Mouse (Mus musculus) forebrain, embryonic 16.5 days (tissue): ENCODE measurements at regions not wholly inside any gene's neighbourhood (a gene's known extent, or its start where the extent isn't known, plus 50 kb on each side); places are given as distances from the start of the nearest gene placed in this dataset.

Experiments used
- ATAC-seq: fragments of 200-750 bp; cut with Nextera tagmentation; 2 replicates; pipeline ENCODE4 v1.8.0; 2017; ENCODE audit warnings: mild to moderate bottlenecking, moderate library complexity
- H3K27ac ChIP-seq: fragments of 300-500 bp; sonication (generic); 2 replicates; pipeline ENCODE4 v1.5.1; 2014; ENCODE audit warnings: low read length, control low read depth
- H3K27me3 ChIP-seq: fragments of 300-500 bp; sonication (generic); replicated peaks from 2 replicates; pipeline ENCODE4 v1.6.1; 2014; ENCODE audit warnings: low read length; ENCODE audit not compliant: control insufficient read depth, insufficient read depth
- H3K36me3 ChIP-seq: fragments of 300-500 bp; sonication (generic); 2 replicates; pipeline ENCODE4 v1.6.1; 2014; ENCODE audit not compliant: control insufficient read depth, insufficient read depth
- H3K4me1 ChIP-seq: fragments of 300-500 bp; sonication (generic); replicated peaks from 2 replicates; pipeline ENCODE4 v1.6.1; 2014; ENCODE audit warnings: low read length; ENCODE audit not compliant: control insufficient read depth, insufficient read depth
- H3K4me2 ChIP-seq: fragments of 300-500 bp; sonication (generic); 2 replicates; pipeline ENCODE4 v1.6.1; 2014; ENCODE audit warnings: mild to moderate bottlenecking, low read length, control low read depth
- H3K4me3 ChIP-seq: fragments of 300-500 bp; sonication (generic); replicated peaks from 2 replicates; pipeline ENCODE4 v1.5.1; 2014; ENCODE audit warnings: mild to moderate bottlenecking, low read length, control low read depth
- H3K9ac ChIP-seq: fragments of 300-500 bp; sonication (generic); replicated peaks from 2 replicates; pipeline ENCODE4 v1.6.1; 2014; ENCODE audit warnings: low read depth, low read length, control low read depth
- H3K9me3 ChIP-seq: fragments of 300-500 bp; sonication (generic); 2 replicates; pipeline ENCODE4 v1.6.1; 2016; ENCODE audit warnings: low read length; ENCODE audit not compliant: control insufficient read depth
- WGBS: fragments of 180-500 bp; shearing (Covaris S2); extraction: QIAGEN DNeasy Blood & Tissue Kit; methylation state at CpG from one replicate; pipeline ENCODE4 v1.1.7; 2014; 5-methylcytosine and 5-hydroxymethylcytosine counted together

GRCm38 (mm10) chr5:75880088-75880684 is 98.1 kb downstream of the Kdr start:
- H3K9me3 ChIP-seq: no peaks in the 10 kb centered on the region
- no peak overlapping the region for H3K4me2 ChIP-seq
- no peaks in the 10 kb centered on the region for H3K4me1 ChIP-seq
- no peak overlapping the region for H3K27ac ChIP-seq
- 82% methylated on average over 10 of the region's 10 CpGs for WGBS
- H3K4me3 ChIP-seq: no peak overlapping the region
- ATAC-seq: no peak
- no peaks in the 10 kb centered on the region for H3K27me3 ChIP-seq
- H3K9ac ChIP-seq: no peak overlapping the region
- no peaks in the 10 kb centered on the region for H3K36me3 ChIP-seq

- Histone ChIP-seq H3K36me3 (no peaks in the 10 kb centered on the region), H3K27me3 (no peaks in the 10 kb centered on the region), H3K4me3 (no peak overlapping the region), H3K9me3 (no peaks in the 10 kb centered on the region), H3K27ac (no peak overlapping the region), H3K4me2 (no peak overlapping the region), H3K9ac (no peak overlapping the region), H3K4me1 (no peaks in the 10 kb centered on the region)
- WGBS: 75% methylated on average over 8 of the region's 8 CpGs
- ATAC-seq: no peak
Observed at GRCm38 (mm10) chr5:75878361-75878760, 99.9 kb downstream of the Kdr start.

GRCm38 (mm10) chr5:75877609-75877971 is 100.7 kb downstream of the Kdr start:
- Histone ChIP-seq H3K36me3 (no peaks in the 10 kb centered on the region), H3K27me3 (no peaks in the 10 kb centered on the region), H3K4me3 (no peak overlapping the region), H3K9me3 (no peaks in the 10 kb centered on the region), H3K27ac (no peak overlapping the region), H3K4me2 (no peak overlapping the region), H3K4me1 (no peaks in the 10 kb centered on the region), H3K9ac (no peak overlapping the region)
- 81% methylated on average over 4 of the region's 4 CpGs for WGBS
- ATAC-seq: no peak

GRCm38 (mm10) chr5:75876871-75877608 is 101.2 kb downstream of the Kdr start:
- Histone ChIP-seq H3K4me1 (no peaks in the 10 kb centered on the region), H3K4me3 (no peak overlapping the region), H3K27ac (no peak overlapping the region), H3K4me2 (no peak overlapping the region), H3K27me3 (no peaks in the 10 kb centered on the region), H3K36me3 (no peaks in the 10 kb centered on the region), H3K9me3 (no peaks in the 10 kb centered on the region), H3K9ac (no peak overlapping the region)
- no peak for ATAC-seq
- WGBS: 75% methylated on average over 9 of the region's 9 CpGs

GRCm38 (mm10) chr5:75871120-75871519 is 107.1 kb downstream of the Kdr start:
- no peak for ATAC-seq
- WGBS: 30% methylated on average over 8 of the region's 8 CpGs

GRCm38 (mm10) chr5:75870666-75871065 is 107.6 kb downstream of the Kdr start:
- H3K4me2 ChIP-seq: no peak overlapping the region
- H3K4me3 ChIP-seq: no peak overlapping the region
- H3K27me3 ChIP-seq: no peaks in the 10 kb centered on the region
- H3K4me1 ChIP-seq: no peaks in the 10 kb centered on the region
- 69% methylated on average over 14 of the region's 14 CpGs for WGBS
- H3K9ac ChIP-seq: no peak overlapping the region
- H3K27ac ChIP-seq: no peak overlapping the region
- no peaks in the 10 kb centered on the region for H3K36me3 ChIP-seq
- no peak for ATAC-seq
- H3K9me3 ChIP-seq: no peaks in the 10 kb centered on the region

More at GRCm38 (mm10) chr5:75871120-75871519, 107.1 kb downstream of the Kdr start:
- H3K4me1 ChIP-seq: no peaks in the 10 kb centered on the region
- H3K9ac ChIP-seq: no peak overlapping the region
- H3K4me2 ChIP-seq: no peak overlapping the region
- no peaks in the 10 kb centered on the region for H3K27me3 ChIP-seq
- H3K36me3 ChIP-seq: no peaks in the 10 kb centered on the region
- no peak overlapping the region for H3K4me3 ChIP-seq
- H3K27ac ChIP-seq: no peak overlapping the region
- H3K9me3 ChIP-seq: no peaks in the 10 kb centered on the region

- Histone ChIP-seq H3K27me3 (no peaks in the 10 kb centered on the region), H3K4me1 (no peaks in the 10 kb centered on the region), H3K27ac (no peak overlapping the region), H3K36me3 (no peaks in the 10 kb centered on the region), H3K9ac (no peak overlapping the region), H3K9me3 (no peaks in the 10 kb centered on the region), H3K4me2 (no peak overlapping the region), H3K4me3 (no peak overlapping the region)
- no peak for ATAC-seq
- 19% methylated on average over 4 of the region's 4 CpGs for WGBS
Observed at GRCm38 (mm10) chr5:75869535-75869934, 108.7 kb downstream of the Kdr start.

GRCm38 (mm10) chr5:75865096-75865495 is 113.2 kb downstream of the Kdr start:
- H3K9ac ChIP-seq: no peak overlapping the region
- no peaks in the 10 kb centered on the region for H3K36me3 ChIP-seq
- no peak for ATAC-seq
- H3K9me3 ChIP-seq: no peaks in the 10 kb centered on the region
- no peaks in the 10 kb centered on the region for H3K27me3 ChIP-seq
- WGBS: 98% methylated on average over 6 of the region's 6 CpGs
- no peak overlapping the region for H3K4me3 ChIP-seq
- H3K27ac ChIP-seq: no peak overlapping the region
- no peaks in the 10 kb centered on the region; the same call in 1 of the 2 replicates for H3K4me1 ChIP-seq
- no peak overlapping the region for H3K4me2 ChIP-seq

- H3K4me3 ChIP-seq: no peak overlapping the region
- H3K9ac ChIP-seq: no peak overlapping the region
- no peak overlapping the region for H3K4me2 ChIP-seq
- no peak overlapping the region for H3K27ac ChIP-seq
- 64% methylated on average over 6 of the region's 6 CpGs for WGBS
- ATAC-seq: no peak
- H3K4me1 ChIP-seq: no peaks in the 10 kb centered on the region; the same call in 1 of the 2 replicates
- no peaks in the 10 kb centered on the region for H3K36me3 ChIP-seq
- H3K27me3 ChIP-seq: no peaks in the 10 kb centered on the region
- H3K9me3 ChIP-seq: no peaks in the 10 kb centered on the region
Observed at GRCm38 (mm10) chr5:75863358-75863757, 114.9 kb downstream of the Kdr start.
